Mouse (Mus musculus) gastrocnemius, postnatal 4 days (tissue): ENCODE results near the gene AI182371. TPM values are rescaled to one million over a fixed set of nuclear protein-coding genes. Genes with fewer than 3 reads are reported as not detected.

Source experiments
- DNase-seq, 2 experiments: peaks; one replicate each; pipeline ENCODE4 v3.0.0; 2021 to 2022; ENCODE audit warnings: low spot score in 2 of 2, mixed read lengths in 2 of 2
- long read RNA-seq, 2 experiments: library from polyadenylated mRNA; stranded (forward); transcript quantifications; one replicate each; pipeline ENCODE4 v2.0.0; 2021
- total RNA-seq, 2 experiments: library from RNA; stranded (reverse); gene quantifications; 2 replicates each; pipeline ENCODE4 v1.2.3; 2021

AI182371 gene
- total RNA-seq, result under 1 TPM; 0.17 to 0.47 TPM
- long read RNA-seq, experiment 1, result 0 reads
- long read RNA-seq, experiment 2, result 0 reads

GRCm38 (mm10) chr2:35101443-35101842 is at the start of gene AI182371:
TSS of gene AI182371 (minus strand) at chr2:35101543.
- DNase-seq, result no peak

- DNase-seq, result no peak
Measured at GRCm38 (mm10) chr2:35148806-35149205, 47.5 kb upstream of the AI182371 start.

GRCm38 (mm10) chr2:35141673-35142072 is 40.3 kb upstream of the AI182371 start:
- DNase-seq, result no peak

GRCm38 (mm10) chr2:35138576-35138975 is 37.2 kb upstream of the AI182371 start:
- no peak for DNase-seq

- no peak for DNase-seq
Measured at GRCm38 (mm10) chr2:35133891-35134290, 32.5 kb upstream of the AI182371 start.

GRCm38 (mm10) chr2:35132662-35133055 is 31.3 kb upstream of the AI182371 start:
- no peak for DNase-seq

GRCm38 (mm10) chr2:35131991-35132661 is 30.8 kb upstream of the AI182371 start:
- peak; percentile 85 to 95 for DNase-seq

- DNase-seq, result no peak
Measured at GRCm38 (mm10) chr2:35131491-35131890, 30.1 kb upstream of the AI182371 start.

GRCm38 (mm10) chr2:35124716-35125115 is 23.4 kb upstream of the AI182371 start:
- no peak for DNase-seq

GRCm38 (mm10) chr2:35110521-35110920 is 9.2 kb upstream of the AI182371 start:
- DNase-seq, result no peak

GRCm38 (mm10) chr2:35109924-35110304 is 8.6 kb upstream of the AI182371 start:
- DNase-seq, result no peak

GRCm38 (mm10) chr2:35109141-35109923 is 8.0 kb upstream of the AI182371 start, which contains the start of gene Cntrl:
TSS of gene Cntrl (plus strand) at chr2:35109492.
- peak; percentile 93 to 96 for DNase-seq

GRCm38 (mm10) chr2:35108712-35109111 is 7.4 kb upstream of the AI182371 start:
- peak in 1 of 2 experiments; percentile 17 for DNase-seq

- DNase-seq, result peak; percentile 19
Measured at GRCm38 (mm10) chr2:35107984-35108635, 6.8 kb upstream of the AI182371 start.

GRCm38 (mm10) chr2:35104843-35105242 is 3.5 kb upstream of the AI182371 start:
- DNase-seq, result no peak

GRCm38 (mm10) chr2:35103558-35103957 is 2.2 kb upstream of the AI182371 start:
- DNase-seq, result no peak

- no peak for DNase-seq
Measured at GRCm38 (mm10) chr2:35102777-35103176, 1.4 kb upstream of the AI182371 start.

GRCm38 (mm10) chr2:35100529-35100928 is 814 bp downstream of the AI182371 start:
- DNase-seq, result no peak

- DNase-seq, result no peak
Measured at GRCm38 (mm10) chr2:35087418-35087817, 13.9 kb downstream of the AI182371 start.

GRCm38 (mm10) chr2:35079166-35079565 is 22.2 kb downstream of the AI182371 start:
- no peak for DNase-seq

GRCm38 (mm10) chr2:35074328-35074727 is 27.0 kb downstream of the AI182371 start:
- DNase-seq, result no peak

GRCm38 (mm10) chr2:35072547-35072946 is 28.8 kb downstream of the AI182371 start:
- no peak for DNase-seq
